Mouse (Mus musculus) kidney, adult 11 months (tissue): ENCODE measurements around the gene Mup12.
"Not testable (repeated sequence)": the region's sequence is repeated elsewhere in the genome, so short reads cannot be mapped to it uniquely, and the experiment has no call there.

ENCODE experiments used
- DNase-seq: peaks from one replicate; pipeline ENCODE4 v3.0.0; 2022

Gene Mup12

GRCm38 (mm10) chr4:60741226-60741625 lies at the start of gene Mup12:
Gene Mup12 (minus strand): TSS chr4:60741326.
- DNase-seq, result not testable (repeated sequence)
